Mouse (Mus musculus) hematopoietic stem cell, adult 5-6 weeks (primary cell): ENCODE results near the gene Nrarp. TPM values are rescaled to one million over a fixed set of nuclear protein-coding genes. Genes with fewer than 3 reads are reported as not detected.

Experiments
- ATAC-seq, 2 experiments: fragments of 125-278 bp in 1 of 2; replicated peaks in 1 of 2; 2 replicates each; pipeline ENCODE4 v1.8.0; 2016 to 2017; ENCODE audit warnings: inconsistent platforms in 2 of 2, mild to moderate bottlenecking in 2 of 2, moderate number of reproducible peaks in 2 of 2, low read depth in 1 of 2, moderate TSS enrichment in 1 of 2; ENCODE audit not compliant: low FRiP score in 2 of 2, poor library complexity in 2 of 2, severe bottlenecking in 2 of 2, insufficient read depth in 1 of 2, low TSS enrichment in 1 of 2
- total RNA-seq: library from RNA; stranded (forward); fragments of 172-1452, 232-1000 nt; gene quantifications from 2 replicates; pipeline ENCODE4 v1.2.3, GENCODE M21; 2017

Gene Nrarp
- total RNA-seq, 1 experiment from 2014 or later = 4.4 TPM

DNA sequence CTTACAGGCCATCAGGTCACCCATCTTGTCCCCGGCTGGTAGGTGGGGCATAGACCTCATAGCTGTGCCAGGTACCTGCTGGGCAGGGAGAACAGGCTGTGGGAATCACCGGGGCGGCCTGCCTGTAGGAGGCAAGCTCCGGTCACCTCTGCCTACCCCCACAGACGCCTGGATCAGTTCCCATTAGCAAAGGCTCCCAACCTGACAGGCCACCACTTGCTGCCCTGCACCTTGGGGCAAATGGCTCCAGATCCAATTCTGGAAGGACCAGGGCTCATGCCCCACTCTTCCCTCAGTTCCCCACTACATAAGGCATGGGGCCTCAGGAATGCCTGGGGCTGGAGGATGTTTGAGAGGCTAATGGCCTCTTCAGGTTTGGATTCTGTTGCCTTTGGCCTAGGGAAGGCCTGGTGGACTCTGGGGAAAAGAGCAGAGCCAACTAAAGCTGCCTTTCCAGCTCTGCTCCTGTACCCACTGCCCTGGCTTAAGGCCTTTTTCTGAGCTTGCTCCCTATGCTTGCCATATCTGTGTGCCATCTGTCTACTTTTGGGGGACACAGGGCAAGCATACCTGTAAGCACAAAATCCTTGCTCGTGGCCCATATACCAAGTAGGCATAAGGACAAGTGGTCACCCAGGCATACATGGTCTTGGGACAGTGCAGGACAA is 9.3 kb upstream of the Nrarp start:
- ATAC-seq = no peak

DNA sequence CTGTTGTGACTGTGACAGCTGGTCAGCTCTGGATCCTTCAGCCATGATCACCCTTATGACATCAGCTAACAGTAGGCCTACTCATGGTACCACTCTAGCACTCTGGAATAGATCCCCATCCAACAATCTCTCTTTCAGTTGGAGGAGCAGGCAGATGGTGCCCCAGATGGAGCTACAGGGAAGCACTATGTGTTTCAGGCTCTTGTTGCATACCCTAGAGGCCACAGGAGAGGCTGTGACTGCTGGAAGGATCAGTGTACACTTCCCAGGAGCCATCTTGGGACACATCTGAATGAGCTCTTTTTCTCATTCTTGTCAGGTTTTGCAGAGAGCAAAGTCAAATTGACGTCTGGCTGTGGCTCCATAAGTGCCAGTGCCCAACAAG is 8.8 kb upstream of the Nrarp start:
- ATAC-seq = no peak

DNA sequence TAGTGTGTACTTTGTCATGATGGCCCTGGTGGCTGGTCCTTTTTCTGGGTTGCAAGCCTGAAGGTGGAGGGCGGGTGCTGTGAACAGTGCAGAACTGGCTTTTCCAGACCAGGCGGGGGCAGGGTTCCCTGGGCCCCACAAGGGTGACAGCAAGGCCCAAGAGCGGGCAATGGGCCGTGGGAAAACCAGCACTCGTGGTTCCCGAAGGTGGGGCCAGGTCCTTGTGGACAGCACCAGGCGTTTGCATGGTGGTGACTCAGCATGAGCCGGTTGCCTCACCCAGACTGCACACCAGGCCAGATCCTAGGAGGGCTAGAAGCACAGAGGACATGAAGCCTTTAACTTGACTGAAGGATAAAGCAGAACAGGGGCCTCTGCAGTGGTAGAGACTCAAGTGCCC is 7.9 kb upstream of the Nrarp start:
- peak in 1 of 2 experiments; percentile 33; a peak in 2 of 4 replicates for ATAC-seq

DNA sequence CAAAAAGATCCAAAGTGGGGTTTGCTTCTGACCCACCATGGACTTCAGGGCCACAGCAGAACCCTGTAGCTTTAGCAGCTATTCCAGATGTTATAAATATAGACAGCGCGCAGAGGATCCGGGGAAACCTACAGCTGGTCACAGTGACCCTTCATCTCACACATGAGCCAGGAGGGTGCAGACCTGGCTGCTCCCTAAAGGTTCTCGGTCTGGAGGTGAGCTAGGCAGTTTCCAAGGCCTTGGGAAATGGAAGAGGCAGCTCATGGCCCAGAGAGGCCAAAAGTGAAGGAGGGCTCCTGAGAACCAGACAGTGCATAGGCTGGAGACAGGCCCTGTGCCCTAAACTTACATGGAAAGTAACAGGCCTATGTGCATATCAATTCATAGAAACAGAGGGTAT is 6.7 kb upstream of the Nrarp start:
- no peak for ATAC-seq

DNA sequence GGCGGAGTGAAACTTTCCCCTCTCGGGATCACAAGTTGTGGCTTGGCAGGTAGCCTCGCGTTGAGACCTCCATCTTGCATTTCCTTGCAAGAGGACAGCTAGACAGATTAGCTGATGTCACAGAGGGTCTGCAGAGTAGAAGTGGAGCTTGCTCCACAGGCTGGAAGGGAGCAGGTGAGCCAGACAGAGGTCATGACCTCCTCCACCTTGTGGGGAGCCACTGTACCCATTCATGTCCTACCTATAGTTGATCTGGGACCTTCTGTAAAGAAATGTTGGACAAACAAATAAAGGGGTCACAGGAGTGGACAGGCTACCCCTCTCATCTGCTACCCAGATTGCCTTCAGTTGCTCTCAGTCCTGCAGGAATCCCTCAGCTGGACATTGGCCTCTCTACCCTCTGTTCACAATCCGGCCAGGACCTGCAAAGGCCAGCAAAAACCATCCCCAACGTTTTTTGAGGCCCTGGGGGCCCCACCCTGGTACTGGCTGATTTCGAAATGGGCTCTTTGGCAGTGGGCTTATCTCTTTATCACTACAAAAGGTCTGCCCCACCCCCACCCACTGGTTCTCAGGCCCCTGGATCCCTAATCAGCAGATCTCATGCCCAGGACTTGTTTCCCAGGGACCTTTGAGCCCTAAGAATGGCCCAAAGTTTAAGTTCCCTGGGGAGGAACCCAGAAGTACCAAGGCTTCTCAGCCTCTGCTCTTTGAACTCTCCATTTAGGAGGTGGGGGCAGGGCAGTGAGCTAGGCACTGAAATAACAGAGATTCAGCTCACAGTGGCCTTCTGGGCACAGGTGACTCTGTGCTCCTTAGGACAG is 5.5 kb upstream of the Nrarp start:
- ATAC-seq = no peak

DNA sequence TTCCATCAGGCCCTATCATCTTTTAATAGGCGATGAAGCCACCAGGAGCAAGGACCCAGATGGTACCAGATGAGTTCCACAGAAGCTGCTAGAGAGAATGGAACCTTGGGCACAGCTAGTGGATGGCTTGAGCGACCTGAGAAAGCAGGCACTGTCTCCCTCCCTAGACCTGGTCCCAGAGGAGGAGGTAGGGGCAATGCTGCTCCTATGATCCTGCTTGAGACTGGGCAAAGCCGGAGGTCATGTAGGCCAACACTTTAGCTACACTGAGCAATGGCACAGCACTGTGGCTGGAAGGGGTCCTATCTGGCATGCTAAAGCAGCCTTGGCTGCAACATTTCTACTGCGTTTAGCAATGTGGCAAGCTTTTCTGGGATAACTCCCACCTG is 4.9 kb upstream of the Nrarp start:
- ATAC-seq = no peak

DNA sequence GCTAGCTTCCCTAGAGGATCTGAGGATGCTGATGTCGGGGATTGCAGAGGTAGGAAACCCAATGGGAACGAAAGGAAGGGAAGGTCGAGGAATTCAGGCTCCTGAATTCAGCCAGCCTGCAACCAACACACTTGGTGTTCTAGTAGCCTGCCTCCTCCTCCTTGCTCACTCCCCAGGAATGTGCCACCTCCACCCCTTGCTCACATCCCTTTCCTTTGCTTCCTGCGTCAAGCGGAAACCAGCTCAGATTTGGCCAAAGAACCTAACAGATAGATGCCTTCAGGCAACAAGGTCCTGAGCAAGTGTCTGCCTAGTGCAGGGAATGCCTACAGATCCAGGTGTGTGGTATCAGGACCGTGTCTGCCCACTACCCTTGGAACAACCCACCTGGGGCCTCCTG is 4.0 kb upstream of the Nrarp start:
- no peak for ATAC-seq

DNA sequence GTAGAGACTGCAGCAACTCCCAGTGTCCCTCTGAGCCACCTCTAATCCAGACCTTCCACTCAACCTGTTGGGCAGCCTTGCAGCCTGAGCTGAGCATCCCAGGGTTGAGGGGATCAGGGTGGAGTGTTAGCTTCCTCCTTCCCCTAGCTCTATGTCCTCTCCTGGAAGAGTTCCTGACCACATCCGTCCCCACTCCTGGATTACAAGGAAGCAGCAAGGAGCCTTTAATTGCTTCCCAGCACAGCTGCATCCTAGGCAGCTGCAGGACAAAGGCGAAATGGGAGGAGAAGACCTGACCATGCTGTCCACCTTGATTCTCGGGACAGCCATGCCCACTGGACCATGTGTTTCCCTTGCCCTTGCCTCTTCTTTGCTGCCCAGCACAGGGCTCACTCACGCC is 3.5 kb upstream of the Nrarp start:
- no peak for ATAC-seq

DNA sequence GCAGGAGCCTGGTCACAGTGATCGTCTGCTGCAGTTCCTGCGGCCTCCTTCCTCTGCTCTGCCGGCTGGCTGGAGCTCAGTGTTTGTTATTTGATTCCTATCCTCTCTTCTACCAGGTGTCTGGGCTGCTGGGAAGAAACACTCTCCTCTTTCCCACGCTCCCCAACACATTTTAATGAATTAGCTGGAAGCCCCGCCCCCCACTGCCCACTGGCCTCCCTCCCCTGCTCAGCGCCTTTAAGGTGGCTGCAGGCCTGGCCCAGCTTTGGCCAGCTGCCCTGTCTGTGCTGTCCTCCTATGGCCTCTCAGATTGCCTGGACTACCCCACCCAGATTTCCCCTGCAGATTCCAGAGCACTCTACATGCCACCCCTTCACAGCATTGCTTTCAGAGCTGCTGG is 2.9 kb upstream of the Nrarp start:
- no peak for ATAC-seq

DNA sequence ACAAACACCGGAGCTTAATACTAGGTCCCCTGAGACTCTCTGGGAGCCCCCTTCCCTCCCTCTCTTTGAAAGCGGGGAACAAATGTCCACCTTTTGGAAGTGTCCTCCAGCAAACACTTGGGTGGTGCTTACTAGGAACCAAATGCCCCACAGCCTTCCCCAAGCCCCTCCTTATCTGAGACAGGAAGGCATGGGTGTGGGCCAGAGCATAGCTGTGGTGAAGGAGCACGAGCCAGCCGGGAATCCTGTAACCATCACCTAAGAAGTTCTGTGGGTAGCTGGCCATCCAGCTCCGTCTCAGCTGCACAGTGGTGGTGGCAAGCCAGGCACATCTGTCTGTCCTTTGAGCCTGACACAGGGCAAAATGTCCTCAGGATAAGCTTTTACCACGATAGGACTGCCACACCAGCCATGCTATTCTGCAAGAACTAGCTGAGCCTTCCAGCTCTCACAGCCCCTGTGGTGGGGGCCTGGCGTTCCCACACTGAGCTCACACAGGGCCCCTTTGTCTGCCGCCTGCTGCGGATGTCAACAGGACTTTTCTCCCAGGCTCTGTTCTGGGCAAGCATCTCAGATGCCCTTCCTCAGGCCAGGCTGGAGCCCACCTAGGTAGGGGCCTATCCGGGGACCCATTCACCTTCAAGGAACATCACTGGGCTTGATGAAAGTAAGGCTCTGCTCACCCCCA is 2.1 kb upstream of the Nrarp start:
- no peak for ATAC-seq

DNA sequence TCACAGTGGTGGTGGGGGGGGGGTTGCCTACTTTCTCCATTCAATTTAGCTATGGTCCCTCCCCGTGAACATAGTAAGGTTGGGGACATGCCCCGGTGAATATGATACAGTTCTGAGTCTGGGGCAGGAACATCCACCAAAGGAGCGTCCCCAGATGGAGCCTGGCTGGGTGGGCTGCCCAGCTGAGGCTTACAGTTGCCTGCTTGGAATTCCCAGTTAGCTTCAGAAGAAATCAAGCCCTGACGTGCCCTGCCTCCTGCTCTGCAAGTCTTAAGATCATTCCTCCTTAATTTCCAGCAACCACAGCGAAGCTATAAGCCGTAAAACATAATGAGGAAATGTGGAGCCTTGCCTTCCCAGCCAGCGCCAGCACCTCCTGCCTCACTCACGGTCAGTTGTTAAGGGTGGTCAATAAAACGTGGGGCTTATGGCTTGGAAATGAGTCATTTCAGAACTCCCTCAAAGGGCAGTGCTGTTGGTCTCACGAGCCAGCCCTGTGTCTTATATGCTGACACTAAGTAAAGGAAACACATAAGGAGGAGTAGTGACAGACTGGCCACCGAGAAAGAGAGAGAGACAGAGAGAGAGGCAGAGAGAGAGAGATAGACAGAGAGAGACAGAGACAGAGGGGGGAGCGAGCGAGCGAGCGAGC is 866 bp upstream of the Nrarp start:
- ATAC-seq = no peak

DNA sequence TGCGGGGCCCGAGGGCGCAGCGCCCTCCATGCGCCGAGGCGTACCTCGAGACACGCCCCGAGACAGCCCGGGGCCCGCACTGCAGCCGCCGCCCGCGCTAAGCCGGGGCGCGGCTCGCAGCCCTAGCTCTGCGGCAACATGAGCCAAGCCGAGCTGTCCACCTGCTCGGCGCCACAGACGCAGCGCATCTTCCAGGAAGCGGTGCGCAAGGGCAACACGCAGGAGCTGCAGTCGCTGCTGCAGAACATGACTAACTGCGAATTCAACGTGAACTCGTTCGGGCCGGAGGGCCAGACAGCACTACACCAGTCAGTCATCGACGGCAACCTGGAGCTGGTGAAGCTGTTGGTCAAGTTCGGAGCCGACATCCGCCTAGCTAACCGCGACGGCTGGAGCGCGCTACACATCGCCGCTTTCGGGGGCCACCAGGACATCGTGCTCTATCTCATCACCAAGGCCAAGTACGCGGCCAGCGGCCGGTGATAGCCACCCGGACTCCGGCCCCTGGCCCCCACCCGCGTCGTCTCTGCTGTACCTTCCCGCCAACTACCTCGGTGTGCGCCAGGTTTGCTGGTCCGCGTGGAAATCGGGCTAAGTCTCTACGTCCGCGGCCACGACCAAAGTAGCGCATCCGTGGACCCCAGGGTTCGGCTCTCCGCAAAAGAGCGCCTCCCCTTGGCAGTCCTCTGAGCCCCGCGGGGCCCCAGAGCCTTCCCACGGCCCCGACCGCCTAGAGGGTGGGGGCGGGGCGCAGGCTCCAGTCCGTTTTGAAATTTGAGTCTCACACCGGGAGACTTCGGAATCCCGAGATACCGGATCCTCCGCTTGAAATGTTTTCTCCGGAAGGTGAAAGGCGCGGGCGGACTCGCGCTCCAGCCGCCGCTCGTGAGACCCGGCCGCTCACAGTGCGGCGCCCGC is 674 bp downstream of the Nrarp start:
- no peak for ATAC-seq

DNA sequence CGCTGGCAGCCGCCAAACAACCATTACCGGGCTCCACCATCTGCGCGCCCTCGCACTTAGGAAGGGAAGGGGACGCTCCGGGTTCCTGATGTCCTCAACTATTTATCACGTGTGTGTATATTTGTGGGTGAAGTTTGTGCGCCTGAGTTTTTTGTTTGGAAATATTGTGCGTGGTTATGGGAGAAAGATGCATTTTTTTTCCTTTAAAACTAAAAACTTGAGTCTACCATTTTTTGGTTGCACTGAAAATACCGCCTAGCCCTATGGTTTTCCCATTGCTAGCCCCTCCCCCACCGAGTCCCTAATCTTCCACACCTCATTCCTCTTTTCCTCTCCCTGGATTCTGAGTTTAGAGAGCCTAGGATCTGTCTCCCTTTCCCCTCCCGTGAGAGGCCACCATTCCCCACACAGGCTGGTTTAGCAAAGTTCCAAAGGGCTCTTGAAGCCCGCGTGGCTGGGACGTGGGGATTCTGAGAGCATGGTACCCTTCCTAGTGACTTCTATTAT is 1.4 kb downstream of the Nrarp start:
- ATAC-seq = no peak

DNA sequence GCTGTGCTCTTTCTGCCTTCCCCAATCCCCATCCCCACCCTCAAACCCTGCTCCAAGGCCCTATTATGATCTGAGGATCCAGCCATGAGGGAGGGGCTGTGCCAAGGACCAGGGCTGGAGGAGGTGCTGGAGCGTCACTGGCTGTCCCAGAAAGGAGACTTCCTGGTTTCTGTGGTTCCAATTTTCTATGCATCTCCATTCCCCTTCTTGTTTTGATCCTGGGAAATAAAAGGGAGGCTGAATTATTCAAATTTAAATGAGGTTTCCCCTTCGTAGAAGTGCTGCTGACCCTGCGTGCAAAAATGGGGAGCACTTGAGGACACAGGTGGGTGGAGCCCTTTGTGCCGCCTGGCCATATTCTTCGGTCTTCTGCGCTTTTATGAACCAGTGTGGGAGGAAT is 2.1 kb downstream of the Nrarp start:
- ATAC-seq = no peak

DNA sequence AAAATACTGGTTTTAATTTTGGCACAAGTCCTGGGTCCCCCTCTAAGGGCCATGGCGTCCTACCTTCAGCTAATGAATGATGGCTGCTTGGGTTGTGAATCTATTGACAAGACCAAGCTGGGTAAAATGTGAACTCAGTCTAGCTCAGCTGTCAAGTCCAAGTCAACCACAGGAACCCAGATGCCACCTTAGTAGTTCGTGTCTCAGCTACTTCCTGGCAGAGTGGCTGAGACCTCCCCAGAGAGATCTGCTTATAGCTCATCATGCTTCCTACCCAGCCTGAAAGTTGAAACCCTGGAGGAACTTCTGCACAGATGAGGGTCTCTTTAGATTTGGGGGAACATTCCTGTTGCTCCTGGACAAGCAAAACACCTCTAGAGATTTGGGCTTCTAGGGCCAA is 2.8 kb downstream of the Nrarp start:
- ATAC-seq = no peak

DNA sequence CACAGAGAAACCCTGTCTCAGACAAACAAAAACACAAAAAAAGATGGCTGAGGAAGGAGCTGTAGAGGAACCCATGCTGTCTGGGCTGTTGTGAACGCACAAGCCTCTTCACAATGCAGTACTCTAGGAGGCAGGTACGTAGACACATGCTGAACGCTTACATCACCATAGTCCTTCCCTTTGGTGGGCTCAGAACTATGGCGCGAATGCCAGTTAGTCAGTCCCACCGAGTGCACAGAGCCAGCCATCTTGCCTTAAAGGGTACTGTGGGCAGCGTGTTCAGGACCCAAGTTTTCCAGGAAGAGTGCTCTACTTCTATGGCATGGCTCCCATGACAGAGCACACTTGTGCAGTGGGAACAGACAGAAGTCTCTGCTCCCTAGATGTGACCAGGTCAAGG is 3.9 kb downstream of the Nrarp start:
- ATAC-seq = no peak
